Mouse (Mus musculus) intestine, embryonic 15.5 days (tissue): ENCODE data around the gene Cox6b1. TPM values are rescaled to one million over a fixed set of nuclear protein-coding genes. Genes with fewer than 3 reads are reported as not detected.
A peak's percentile ranks its signal among the peaks of the same experiment; 100 is the strongest.

ENCODE experiments used
- ATAC-seq: fragments of 200-750 bp; cut with Nextera tagmentation; 2 replicates; pipeline ENCODE4 v1.8.0; 2017; ENCODE audit warnings: moderate TSS enrichment, moderate library complexity
- H3K27ac ChIP-seq: fragments of 300-500 bp; sonication (generic); 2 replicates; pipeline ENCODE4 v1.5.1; 2015; ENCODE audit warnings: mild to moderate bottlenecking, inconsistent platforms
- H3K27me3 ChIP-seq: fragments of 300-500 bp; sonication (generic); replicated peaks from 2 replicates; pipeline ENCODE4 v1.6.1; 2015; ENCODE audit warnings: inconsistent platforms
- H3K36me3 ChIP-seq: fragments of 300-500 bp; sonication (generic); 2 replicates; pipeline ENCODE4 v1.6.1; 2015; ENCODE audit warnings: inconsistent platforms
- H3K4me1 ChIP-seq: fragments of 300-500 bp; sonication (generic); replicated peaks from 2 replicates; pipeline ENCODE4 v1.6.1; 2015; ENCODE audit warnings: inconsistent platforms
- H3K4me2 ChIP-seq: fragments of 300-500 bp; sonication (generic); replicated peaks from 2 replicates; pipeline ENCODE4 v1.6.1; 2015; ENCODE audit warnings: mild to moderate bottlenecking, inconsistent platforms
- H3K4me3 ChIP-seq: fragments of 300-500 bp; sonication (generic); replicated peaks from 2 replicates; pipeline ENCODE4 v1.5.1; 2015; ENCODE audit warnings: inconsistent platforms
- H3K9ac ChIP-seq: fragments of 300-500 bp; sonication (generic); 2 replicates; pipeline ENCODE4 v1.6.1; 2015; ENCODE audit warnings: inconsistent platforms
- H3K9me3 ChIP-seq: fragments of 300-500 bp; sonication (generic); 2 replicates; pipeline ENCODE4 v1.6.1; 2016; ENCODE audit warnings: inconsistent platforms
- WGBS: fragments of 180-500 bp; shearing (Covaris S2); methylation state at CpG from one replicate; pipeline ENCODE4 v1.1.7; 2015; 5-methylcytosine and 5-hydroxymethylcytosine counted together
- polyA plus RNA-seq: library from polyadenylated mRNA; unstranded; fragments of >200 nt; fragmentation: Nextera tagmentation; extraction: Ambion mirVana; gene quantifications from 2 replicates; pipeline ENCODE4 v1.2.1, GENCODE M21; 2015

Cox6b1 gene
- polyA plus RNA-seq, 1 experiment from 2014 or later: 1,191 TPM

GRCm38 (mm10) chr7:30629013-30629412 lies 3.1 kb upstream of the Cox6b1 start:
- Histone ChIP-seq H3K27me3 (peaks cover 22% of the 10 kb centered on the region), H3K36me3 (no peaks in the 10 kb centered on the region), H3K4me2 (no peak overlapping the region), H3K9me3 (no peaks in the 10 kb centered on the region), H3K4me1 (peaks cover 7% of the 10 kb centered on the region; the same call in 1 of the 2 replicates), H3K27ac (no peak overlapping the region), H3K9ac (no peak overlapping the region), H3K4me3 (no peak overlapping the region)
- ATAC-seq: no peak

DNA sequence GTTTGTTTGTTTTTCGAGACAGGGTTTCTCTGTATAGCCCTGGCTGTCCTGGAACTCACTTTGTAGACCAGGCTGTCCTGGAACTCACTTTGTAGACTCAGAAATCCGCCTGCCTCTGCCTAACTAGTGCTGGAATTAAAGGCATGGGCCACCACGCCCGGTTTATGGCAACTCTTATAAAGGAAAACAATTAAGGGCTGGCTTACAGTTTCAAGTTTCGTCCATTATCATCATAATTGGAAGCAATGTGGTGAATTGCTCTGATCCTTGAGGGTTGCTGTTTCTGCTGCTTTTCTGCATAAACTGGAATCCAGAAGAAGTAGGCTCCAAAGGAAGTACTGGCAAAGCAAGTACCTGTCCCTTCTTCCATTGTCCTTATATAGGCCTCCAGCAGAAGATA lies 696 bp upstream of the Cox6b1 start:
- Histone ChIP-seq H3K36me3 (peaks cover 16% of the 10 kb centered on the region), H3K4me3 (no peak overlapping the region), H3K9me3 (no peaks in the 10 kb centered on the region), H3K4me2 (no peak overlapping the region), H3K9ac (no peak overlapping the region), H3K27me3 (no peaks in the 10 kb centered on the region), H3K4me1 (peaks cover 7% of the 10 kb centered on the region; the same call in 1 of the 2 replicates), H3K27ac (no peak overlapping the region)
- no peak for ATAC-seq
- 84% methylated on average over 5 of the region's 5 CpGs for WGBS

DNA sequence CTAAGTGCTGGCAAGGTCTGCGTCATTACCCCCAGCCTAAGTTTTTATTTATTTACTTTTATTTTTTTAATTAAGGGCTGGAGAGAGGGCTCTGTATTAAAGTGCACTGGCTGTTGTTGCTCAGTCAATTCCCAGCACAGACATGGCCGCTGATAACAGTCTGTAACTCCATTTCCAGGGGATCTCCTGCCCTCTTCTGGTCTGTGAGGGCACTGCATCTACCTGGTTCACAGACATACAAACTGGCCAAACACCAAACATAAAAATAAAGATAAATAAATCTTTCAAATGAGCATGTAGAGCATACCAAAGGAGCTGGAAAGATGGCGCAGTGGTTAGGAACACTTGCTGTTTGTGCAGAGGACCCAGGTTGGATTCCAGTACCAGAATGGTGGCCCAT lies 6.7 kb downstream of the Cox6b1 start:
- Histone ChIP-seq H3K4me3 (no peak overlapping the region), H3K9me3 (no peaks in the 10 kb centered on the region), H3K4me1 (no peaks in the 10 kb centered on the region), H3K9ac (no peak overlapping the region), H3K4me2 (no peak overlapping the region), H3K36me3 (peaks cover 39% of the 10 kb centered on the region), H3K27ac (no peak overlapping the region), H3K27me3 (no peaks in the 10 kb centered on the region)
- no peak for ATAC-seq
- WGBS: 86% methylated on average over 3 of the region's 3 CpGs

- 97% methylated on average over 9 of the region's 9 CpGs for WGBS
- no peaks in the 10 kb centered on the region for H3K9me3 ChIP-seq
- no peak overlapping the region for H3K9ac ChIP-seq
- no peak for ATAC-seq
- H3K4me2 ChIP-seq: no peak overlapping the region
- peaks cover 38% of the 10 kb centered on the region for H3K36me3 ChIP-seq
- no peak overlapping the region for H3K4me3 ChIP-seq
- no peak overlapping the region for H3K27ac ChIP-seq
- no peaks in the 10 kb centered on the region for H3K27me3 ChIP-seq
- H3K4me1 ChIP-seq: no peaks in the 10 kb centered on the region
Observed at GRCm38 (mm10) chr7:30618658-30619057, 7.3 kb downstream of the Cox6b1 start.

DNA sequence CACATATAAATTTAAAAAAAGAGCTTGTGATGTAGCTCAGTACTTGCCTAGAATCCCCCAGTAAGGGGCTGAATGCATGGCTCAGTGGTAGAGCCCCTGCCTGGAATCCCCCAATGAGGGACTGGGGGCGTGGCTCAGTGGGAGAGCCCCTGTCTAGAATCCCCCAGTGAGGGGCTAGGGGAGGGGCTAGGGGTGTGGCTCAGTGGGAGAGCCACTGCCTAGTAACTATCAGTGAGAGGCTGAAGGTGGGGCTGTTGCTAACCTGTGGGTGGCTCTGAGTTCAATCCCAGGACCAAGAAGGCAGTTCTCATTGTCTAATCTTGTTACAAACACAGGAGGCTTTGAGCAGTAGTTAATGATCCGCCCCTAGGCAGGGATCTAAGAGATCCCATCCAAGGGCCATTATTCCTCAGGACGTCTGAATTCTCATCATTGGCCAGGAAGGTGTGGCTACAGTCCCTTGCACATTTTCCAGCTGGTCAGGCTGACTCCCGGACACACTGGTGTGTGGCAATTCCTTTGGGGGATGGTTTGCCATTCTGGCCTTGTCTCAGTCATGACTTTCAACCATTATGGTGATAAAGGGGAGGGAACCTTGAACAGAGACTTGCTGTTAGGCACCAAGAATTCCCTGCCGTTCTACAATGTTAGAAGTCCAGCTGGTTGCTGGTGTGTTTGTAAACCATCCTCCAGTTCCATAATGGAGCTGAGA lies 10.7 kb downstream of the Cox6b1 start:
- 53% methylated on average over 5 of the region's 5 CpGs for WGBS
- H3K27ac ChIP-seq: no peak overlapping the region
- no peak overlapping the region for H3K4me3 ChIP-seq
- ATAC-seq: 0 out of 2 replicates have a peak, but pooled peaks have one; percentile 11
- H3K4me1 ChIP-seq: peaks cover 6% of the 10 kb centered on the region; the same call in 1 of the 2 replicates
- no peaks in the 10 kb centered on the region for H3K9me3 ChIP-seq
- no peak overlapping the region for H3K4me2 ChIP-seq
- no peak overlapping the region for H3K9ac ChIP-seq
- no peaks in the 10 kb centered on the region for H3K27me3 ChIP-seq
- peaks cover 22% of the 10 kb centered on the region for H3K36me3 ChIP-seq

DNA sequence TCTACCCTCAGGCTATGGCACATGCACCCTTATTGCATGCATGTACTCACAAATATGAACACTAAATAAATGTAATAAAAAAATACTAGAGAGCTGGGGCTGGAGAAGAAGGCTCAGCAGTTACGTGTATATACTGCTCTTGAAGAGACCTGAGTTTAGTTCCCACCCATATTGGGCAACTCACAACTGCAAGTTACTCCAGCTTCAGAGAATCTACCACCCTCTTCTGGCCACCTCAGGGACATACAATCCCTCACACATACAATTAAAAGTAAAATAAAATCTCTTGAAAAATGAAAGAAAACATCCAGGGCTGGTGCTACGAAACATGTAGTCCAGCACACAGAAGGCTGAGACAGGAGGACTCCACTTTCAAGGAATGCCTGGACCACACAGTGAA lies 11.5 kb downstream of the Cox6b1 start:
- Histone ChIP-seq H3K4me1 (peaks cover 12% of the 10 kb centered on the region; the same call in 1 of the 2 replicates), H3K4me2 (no peak overlapping the region), H3K36me3 (peaks cover 21% of the 10 kb centered on the region), H3K27me3 (no peaks in the 10 kb centered on the region), H3K9me3 (no peaks in the 10 kb centered on the region), H3K4me3 (no peak overlapping the region), H3K9ac (no peak overlapping the region), H3K27ac (no peak overlapping the region)
- ATAC-seq: no peak; the same call in 1 of the 2 replicates
- 75% methylated on average over 2 of the region's 2 CpGs for WGBS

- H3K4me2 ChIP-seq: 0 out of 2 replicates have a peak overlapping the region, but pooled peaks have one; percentile 30
- H3K4me1 ChIP-seq: peaks cover 12% of the 10 kb centered on the region
- ATAC-seq: peak; percentile 54
- WGBS: 21% methylated on average over 14 of the region's 14 CpGs
- peaks cover 15% of the 10 kb centered on the region for H3K36me3 ChIP-seq
- H3K9ac ChIP-seq: no peak overlapping the region
- H3K27me3 ChIP-seq: no peaks in the 10 kb centered on the region
- no peaks in the 10 kb centered on the region for H3K9me3 ChIP-seq
- H3K27ac ChIP-seq: no peak overlapping the region
- H3K4me3 ChIP-seq: no peak overlapping the region
Observed at GRCm38 (mm10) chr7:30613529-30614112, 12.3 kb downstream of the Cox6b1 start.

- peak; percentile 48 for ATAC-seq
- peak within 1 kb of the TSS; percentile 30 for H3K4me2 ChIP-seq
- WGBS: 47% methylated on average over 8 of the region's 8 CpGs
- H3K4me1 ChIP-seq: peaks cover 18% of the 10 kb centered on the region
- peak within 1 kb of the TSS; percentile 23; the same call in 1 of the 2 replicates for H3K27ac ChIP-seq
- no peaks in the 10 kb centered on the region for H3K9me3 ChIP-seq
- H3K9ac ChIP-seq: no peak within 1 kb of the TSS
- peaks cover 15% of the 10 kb centered on the region for H3K36me3 ChIP-seq
- H3K27me3 ChIP-seq: no peaks in the 10 kb centered on the region
- no peak within 1 kb of the TSS for H3K4me3 ChIP-seq
Observed at GRCm38 (mm10) chr7:30612654-30613402, 13.1 kb downstream of the Cox6b1 start, which contains the start of gene Upk1a. Upk1a (minus strand) TSS chr7:30612847.

DNA sequence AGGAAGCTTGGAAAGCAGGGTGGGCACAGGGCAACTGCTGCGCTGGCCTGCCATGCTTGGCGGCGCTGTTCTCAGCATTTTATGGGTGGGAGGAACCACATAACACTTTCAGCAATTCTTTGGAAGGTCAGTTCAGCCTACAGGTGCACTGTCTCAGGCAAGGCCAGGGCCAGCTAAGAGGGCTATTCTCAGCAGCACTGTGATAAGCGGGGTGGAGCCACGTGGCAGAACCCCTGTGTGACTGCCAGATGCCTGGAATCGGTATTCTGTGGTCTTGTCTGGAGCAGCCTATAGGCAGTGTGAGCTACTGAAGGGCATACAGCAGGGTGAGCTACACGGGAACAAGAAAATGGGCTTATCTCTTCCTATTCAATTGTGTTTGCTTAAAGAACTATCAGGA lies 15.9 kb downstream of the Cox6b1 start:
- WGBS: 45% methylated on average over 7 of the region's 7 CpGs
- peak; percentile 44 for ATAC-seq
- Histone ChIP-seq H3K27ac (peak overlapping the region; percentile 13; the same call in 1 of the 2 replicates), H3K9ac (no peak overlapping the region), H3K9me3 (no peaks in the 10 kb centered on the region), H3K4me1 (peaks cover 20% of the 10 kb centered on the region), H3K4me2 (no peak overlapping the region), H3K36me3 (no peaks in the 10 kb centered on the region), H3K4me3 (no peak overlapping the region), H3K27me3 (no peaks in the 10 kb centered on the region)

- no peak overlapping the region for H3K4me2 ChIP-seq
- no peak overlapping the region for H3K9ac ChIP-seq
- H3K27me3 ChIP-seq: no peaks in the 10 kb centered on the region
- H3K4me1 ChIP-seq: peaks cover 20% of the 10 kb centered on the region
- WGBS: 53% methylated on average over 16 of the region's 16 CpGs
- no peaks in the 10 kb centered on the region for H3K9me3 ChIP-seq
- no peak overlapping the region for H3K4me3 ChIP-seq
- H3K36me3 ChIP-seq: no peaks in the 10 kb centered on the region
- ATAC-seq: no peak
- no peak overlapping the region for H3K27ac ChIP-seq
Observed at GRCm38 (mm10) chr7:30608476-30608875, 17.5 kb downstream of the Cox6b1 start.

- Histone ChIP-seq H3K9me3 (no peaks in the 10 kb centered on the region), H3K4me2 (no peak overlapping the region), H3K9ac (no peak overlapping the region), H3K4me1 (peaks cover 16% of the 10 kb centered on the region), H3K36me3 (no peaks in the 10 kb centered on the region), H3K27me3 (no peaks in the 10 kb centered on the region), H3K4me3 (no peak overlapping the region), H3K27ac (no peak overlapping the region)
- peak; percentile 46 for ATAC-seq
- 25% methylated on average over 8 of the region's 8 CpGs for WGBS
Observed at GRCm38 (mm10) chr7:30607706-30608309, 18.1 kb downstream of the Cox6b1 start.

GRCm38 (mm10) chr7:30604944-30605343 lies 21.0 kb downstream of the Cox6b1 start:
- ATAC-seq: no peak
- WGBS: 88% methylated on average over 8 of the region's 8 CpGs

More at GRCm38 (mm10) chr7:30604944-30605343, 21.0 kb downstream of the Cox6b1 start:
- H3K4me2 ChIP-seq: no peak overlapping the region
- peaks cover 14% of the 10 kb centered on the region; the same call in 1 of the 2 replicates for H3K4me1 ChIP-seq
- H3K36me3 ChIP-seq: no peaks in the 10 kb centered on the region
- H3K9ac ChIP-seq: no peak overlapping the region
- no peaks in the 10 kb centered on the region for H3K9me3 ChIP-seq
- no peaks in the 10 kb centered on the region for H3K27me3 ChIP-seq
- no peak overlapping the region for H3K4me3 ChIP-seq
- no peak overlapping the region for H3K27ac ChIP-seq
